Comparison of ENCODE assay signal across 8 mouse cellular contexts in the genomic region with DNA sequence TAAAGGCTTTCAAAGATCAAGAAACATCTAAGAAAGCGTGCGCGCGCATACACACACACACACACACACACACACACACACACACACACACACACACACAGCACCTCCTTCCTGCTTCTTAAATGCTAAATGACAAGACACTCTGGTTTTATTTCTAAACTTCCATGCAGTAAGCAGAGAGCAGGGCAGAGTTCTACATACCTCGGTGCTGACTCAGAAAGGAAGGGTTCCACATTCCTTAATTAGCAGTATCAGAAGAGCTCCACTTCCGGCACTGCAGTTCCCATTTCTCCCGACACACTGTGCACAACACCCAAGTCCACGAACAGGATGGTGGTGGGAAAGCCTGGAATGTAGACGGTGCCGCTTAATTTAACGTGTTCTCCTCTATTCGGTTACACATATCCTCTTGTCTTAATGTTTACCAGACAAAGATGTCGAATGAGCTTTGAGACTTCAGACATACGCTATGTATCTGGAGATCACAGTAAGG. TPM values are rescaled to one million over a fixed set of nuclear protein-coding genes. Genes with fewer than 3 reads are reported as not detected.
DNase-seq lines count a peak whose midpoint lies in the region; ATAC-seq lines count a peak whose summit lies in the region.

A gene (minus strand): TSS at position 443 of the 493 bp plus-strand sequence.

- no peaks in the 10 kb centered on the region for H3K27me3 ChIP-seq in kidney, embryonic 14.5 days (ENCODE audit: control insufficient read depth, insufficient read depth, low read length)

- H3K4me1 ChIP-seq in kidney, embryonic 14.5 days (ENCODE audit: control insufficient read depth, insufficient read depth, low read length): no peaks in the 10 kb centered on the region

- no peak within 1 kb of the TSS for H3K9ac ChIP-seq in kidney, embryonic 14.5 days (ENCODE audit: low read depth, low read length)

- ATAC-seq in kidney, embryonic 14.5 days (ENCODE audit: low FRiP score, low TSS enrichment): no peak; the same call in 1 of the 2 replicates

- H3K4me2 ChIP-seq in kidney, embryonic 14.5 days (replicated peaks; ENCODE audit: low read depth, low read length): no peak within 1 kb of the TSS

- H3K9me3 ChIP-seq in kidney, embryonic 14.5 days (ENCODE audit: control insufficient read depth, low read length): no peaks in the 10 kb centered on the region

- intact Hi-C loops in heart, postnatal 36 days (cut with DNase I): no loop called here

- no peak within 1 kb of the TSS for H3K4me3 ChIP-seq in kidney, embryonic 14.5 days (ENCODE audit: low read length)

- H3K36me3 ChIP-seq in kidney, embryonic 14.5 days (ENCODE audit: control insufficient read depth, insufficient read depth, low read length): no peaks in the 10 kb centered on the region

- no peak within 1 kb of the TSS; the same call in 1 of the 2 replicates for H3K27ac ChIP-seq in kidney, embryonic 14.5 days (ENCODE audit: low read depth, low read length)

- peak; percentile 23 for DNase-seq in kidney, adult 11 months
- peak; percentile 47 for DNase-seq in embryo, embryonic 10.5 days (ENCODE audit: low spot score)
- DNase-seq in heart, postnatal 36 days: peak in 1 of 2 experiments; percentile 63
- peak; percentile 50 to 68 for DNase-seq in lung, adult 18-20 months
- peak; percentile 70 for DNase-seq in thymus, postnatal 4 days
- no peak for DNase-seq in layer of hippocampus, adult 18-20 months (ENCODE audit: low spot score in 2 of 2)
- DNase-seq in right cerebral cortex, postnatal 4 days: no peak

- 51% methylated on average over 14 of the region's 14 CpGs for WGBS in kidney, embryonic 14.5 days

RNA-seq across cellular contexts. Expression of the gene that starts here (rescaled TPM):
- polyA plus RNA-seq in kidney, embryonic 14.5 days (2014; fragmentation: Nextera tagmentation; extraction: Ambion mirVana): 5.6 and 6.0 TPM in 2 replicates
- 10 to 100 TPM; 11.2 to 13.0 TPM for total RNA-seq in heart, postnatal 36 days (2021)
- total RNA-seq in layer of hippocampus, adult 18-20 months (2021): 1 to 10 TPM; 4.2 TPM

Comparison
In these comparisons a context has a peak if more than half of its experiments do, and no peak if none do; other contexts are left out.
1. DNase-seq: peak in kidney, adult 11 months (single experiment), embryo, embryonic 10.5 days (single experiment), lung, adult 18-20 months (2 of 2) and thymus, postnatal 4 days (single experiment); none in layer of hippocampus, adult 18-20 months (0 of 2) and right cerebral cortex, postnatal 4 days (single experiment).